Mouse (Mus musculus) frontal cortex, postnatal 25 days (tissue): ENCODE measurements around the gene Arrb1.
A peak's percentile ranks its signal among the peaks of the same experiment; 100 is the strongest.

Experiments used
- DNase-seq, 2 experiments: peaks; one replicate each; pipeline ENCODE4 v3.0.0; 2022; ENCODE audit warnings: low spot score in 2 of 2

Arrb1 gene

GRCm38 (mm10) chr7:99537183-99537756 lies 2.0 kb downstream of the Arrb1 start:
- DNase-seq, result no peak

GRCm38 (mm10) chr7:99538421-99538820 lies 3.2 kb downstream of the Arrb1 start:
- DNase-seq, result no peak

GRCm38 (mm10) chr7:99539201-99539891 lies 4.1 kb downstream of the Arrb1 start:
- DNase-seq, result no peak

- no peak for DNase-seq
Measured at GRCm38 (mm10) chr7:99540016-99540415, 4.8 kb downstream of the Arrb1 start.

GRCm38 (mm10) chr7:99541204-99541603 lies 5.9 kb downstream of the Arrb1 start:
- DNase-seq, result peak in 1 of 2 experiments; percentile 6

GRCm38 (mm10) chr7:99544272-99544671 lies 9.0 kb downstream of the Arrb1 start:
- no peak for DNase-seq

- no peak for DNase-seq
Measured at GRCm38 (mm10) chr7:99545885-99546745, 10.8 kb downstream of the Arrb1 start.

GRCm38 (mm10) chr7:99547584-99548487 lies 12.6 kb downstream of the Arrb1 start:
- DNase-seq, result no peak

GRCm38 (mm10) chr7:99549668-99550067 lies 14.4 kb downstream of the Arrb1 start:
- no peak for DNase-seq

GRCm38 (mm10) chr7:99551623-99552022 lies 16.4 kb downstream of the Arrb1 start:
- DNase-seq, result no peak

GRCm38 (mm10) chr7:99553222-99553884 lies 18.1 kb downstream of the Arrb1 start:
- DNase-seq, result no peak

- no peak for DNase-seq
Measured at GRCm38 (mm10) chr7:99553885-99554269, 18.6 kb downstream of the Arrb1 start.

- peak; percentile 61 to 69 for DNase-seq
Measured at GRCm38 (mm10) chr7:99555862-99556261, 20.6 kb downstream of the Arrb1 start.

GRCm38 (mm10) chr7:99559091-99559490 lies 23.8 kb downstream of the Arrb1 start:
- DNase-seq, result no peak

- no peak for DNase-seq
Measured at GRCm38 (mm10) chr7:99562478-99562877, 27.2 kb downstream of the Arrb1 start.

GRCm38 (mm10) chr7:99563224-99563623 lies 28.0 kb downstream of the Arrb1 start:
- DNase-seq, result no peak

- DNase-seq, result no peak
Measured at GRCm38 (mm10) chr7:99565325-99565881, 30.1 kb downstream of the Arrb1 start.

GRCm38 (mm10) chr7:99570680-99571079 lies 35.4 kb downstream of the Arrb1 start:
- DNase-seq, result no peak

- no peak for DNase-seq
Measured at GRCm38 (mm10) chr7:99572931-99573330, 37.7 kb downstream of the Arrb1 start.

- DNase-seq, result no peak
Measured at GRCm38 (mm10) chr7:99573351-99573750, 38.1 kb downstream of the Arrb1 start.

- DNase-seq, result no peak
Measured at GRCm38 (mm10) chr7:99578246-99578645, 43.0 kb downstream of the Arrb1 start.
